ENCODE assay signal across 8 mouse cellular contexts in genomic region chr2:80639864-80640263, GRCm38 (mm10). TPM values are rescaled to one million over a fixed set of nuclear protein-coding genes. Genes with fewer than 3 reads are reported as not detected.
A peak's percentile ranks its signal among the peaks of the same experiment; 100 is the strongest.
DNase-seq lines count a peak whose midpoint lies in the region; ATAC-seq lines count a peak whose summit lies in the region.

No protein-coding gene starts in this region.

- 0 out of 2 replicates have a peak overlapping the region, but pooled peaks have one; percentile 28 for H3K9ac ChIP-seq in hindbrain, embryonic 14.5 days
- no peak overlapping the region for H3K9ac ChIP-seq in midbrain, embryonic 11.5 days (ENCODE audit: low read length)

- H3K4me1 ChIP-seq in hindbrain, embryonic 14.5 days (replicated peaks; ENCODE audit: control insufficient read depth, insufficient read depth, low read length): peaks cover 8% of the 10 kb centered on the region
- H3K4me1 ChIP-seq in midbrain, embryonic 11.5 days (ENCODE audit: control insufficient read depth, insufficient read depth, low read length): peaks cover 6% of the 10 kb centered on the region; the same call in 1 of the 2 replicates

- H3K27me3 ChIP-seq in hindbrain, embryonic 14.5 days (ENCODE audit: control insufficient read depth, insufficient read depth, low read length): no peaks in the 10 kb centered on the region
- H3K27me3 ChIP-seq in midbrain, embryonic 11.5 days (ENCODE audit: control insufficient read depth, insufficient read depth, low read length): no peaks in the 10 kb centered on the region

- peaks cover 23% of the 10 kb centered on the region for H3K36me3 ChIP-seq in hindbrain, embryonic 14.5 days (replicated peaks; ENCODE audit: control insufficient read depth, insufficient read depth)
- no peaks in the 10 kb centered on the region; the same call in 1 of the 2 replicates for H3K36me3 ChIP-seq in midbrain, embryonic 11.5 days (ENCODE audit: control insufficient read depth, insufficient read depth, low read length)

- H3K4me3 ChIP-seq in hindbrain, embryonic 14.5 days (replicated peaks; ENCODE audit: low read length): no peak overlapping the region
- H3K4me3 ChIP-seq in midbrain, embryonic 11.5 days (ENCODE audit: low read depth, low read length): no peak overlapping the region

- H3K4me2 ChIP-seq in hindbrain, embryonic 14.5 days (replicated peaks): peak overlapping the region; percentile 57
- peak overlapping the region; percentile 39 for H3K4me2 ChIP-seq in midbrain, embryonic 11.5 days

- peak; percentile 13 for DNase-seq in kidney, adult 11 months
- no peak for DNase-seq in kidney, postnatal 10 days
- DNase-seq in Muller cell, postnatal 12 days (ENCODE audit: inconsistent ontology term): peak; percentile 12
- no peak for DNase-seq in hindbrain, embryonic 14.5 days (ENCODE audit: low spot score)
- no peak for DNase-seq in midbrain, embryonic 11.5 days (ENCODE audit: low spot score, missing footprints)
- no peak for DNase-seq in thymus, postnatal 4 days
- DNase-seq in adrenal gland, postnatal 4 days (ENCODE audit: low spot score in 2 of 2): no peak
- DNase-seq in thymus, postnatal 36 days: no peak

- no peaks in the 10 kb centered on the region for H3K9me3 ChIP-seq in hindbrain, embryonic 14.5 days (ENCODE audit: control insufficient read depth, low read length)
- H3K9me3 ChIP-seq in midbrain, embryonic 11.5 days (ENCODE audit: control insufficient read depth, low read length): no peaks in the 10 kb centered on the region

- 68% methylated on average over 3 of the region's 3 CpGs for whole genome bisulfite sequencing in hindbrain, embryonic 14.5 days
- 72% methylated on average over 3 of the region's 3 CpGs for WGBS in midbrain, embryonic 11.5 days

- no peak for ATAC-seq in hindbrain, embryonic 14.5 days (ENCODE audit: low FRiP score)
- ATAC-seq in midbrain, embryonic 11.5 days (ENCODE audit: low FRiP score): no peak

- no peak overlapping the region for H3K27ac ChIP-seq in hindbrain, embryonic 14.5 days
- H3K27ac ChIP-seq in midbrain, embryonic 11.5 days (ENCODE audit: low read depth, low read length): no peak overlapping the region

RNA-seq across cellular contexts. Expression of gene Nup35, which starts 22.8 kb away (rescaled TPM):
- polyA plus RNA-seq in hindbrain, embryonic 14.5 days (2014; fragmentation: Nextera tagmentation; extraction: Ambion mirVana): 54.5 and 62.7 TPM in 2 replicates
- polyA plus RNA-seq in midbrain, embryonic 11.5 days (2014; fragmentation: Nextera tagmentation; extraction: Ambion mirVana): 71.2 and 71.7 TPM in 2 replicates
- total RNA-seq in adrenal gland, postnatal 4 days (2021): 10 to 100 TPM; 15.7 to 18.0 TPM

RNA-seq across cellular contexts. Expression of gene Dusp19, which starts 23.0 kb away (rescaled TPM):
- 20.0 and 20.1 TPM in 2 replicates for polyA plus RNA-seq in hindbrain, embryonic 14.5 days (2014; fragmentation: Nextera tagmentation; extraction: Ambion mirVana)
- polyA plus RNA-seq in midbrain, embryonic 11.5 days (2014; fragmentation: Nextera tagmentation; extraction: Ambion mirVana): 17.8 and 20.2 TPM in 2 replicates
- total RNA-seq in adrenal gland, postnatal 4 days (2021): 10 to 100 TPM; 14.4 to 15.6 TPM

RNA-seq across cellular contexts. Expression of gene Nckap1, which starts 58.7 kb away (rescaled TPM):
- 105 and 108 TPM in 2 replicates for polyA plus RNA-seq in hindbrain, embryonic 14.5 days (2014; fragmentation: Nextera tagmentation; extraction: Ambion mirVana)
- 65.4 and 71.1 TPM in 2 replicates for polyA plus RNA-seq in midbrain, embryonic 11.5 days (2014; fragmentation: Nextera tagmentation; extraction: Ambion mirVana)
- 100 to 1,000 TPM; 130 to 133 TPM for total RNA-seq in adrenal gland, postnatal 4 days (2021)

Comparison
In these comparisons a context has a peak if more than half of its experiments do, and no peak if none do; other contexts are left out.
1. DNase-seq: peak in kidney, adult 11 months (single experiment) and Muller cell, postnatal 12 days (single experiment); none in kidney, postnatal 10 days (single experiment), hindbrain, embryonic 14.5 days (single experiment), midbrain, embryonic 11.5 days (single experiment), thymus, postnatal 4 days (single experiment), adrenal gland, postnatal 4 days (0 of 2) and thymus, postnatal 36 days (0 of 2).